Mouse (Mus musculus) adrenal gland, postnatal 36 days (tissue): ENCODE measurements around the gene Wbp2. TPM values are rescaled to one million over a fixed set of nuclear protein-coding genes. Genes with fewer than 3 reads are reported as not detected.

ENCODE experiments used
- DNase-seq, 2 experiments: peaks; one replicate each; pipeline ENCODE4 v3.0.0; 2021; ENCODE audit warnings: mixed read lengths in 1 of 2
- total RNA-seq, 2 experiments: library from RNA; stranded (reverse); gene quantifications; 2 replicates each; pipeline ENCODE4 v1.2.3; 2021

Wbp2 gene
- total RNA-seq, 2 experiments from 2014 or later: 157 to 178 TPM

GRCm38 (mm10) chr11:116089545-116089944 lies 2.8 kb upstream of the Wbp2 start:
- no peak for DNase-seq

- DNase-seq: no peak
Observed at GRCm38 (mm10) chr11:116088741-116089394, 2.1 kb upstream of the Wbp2 start.

GRCm38 (mm10) chr11:116088188-116088587 lies 1.4 kb upstream of the Wbp2 start:
- DNase-seq: no peak

GRCm38 (mm10) chr11:116087194-116088130 lies 667 bp upstream of the Wbp2 start:
- peak; percentile 92 to 94 for DNase-seq

- no peak for DNase-seq
Observed at GRCm38 (mm10) chr11:116084166-116084565, 2.6 kb downstream of the Wbp2 start.

GRCm38 (mm10) chr11:116083096-116083672 lies 3.6 kb downstream of the Wbp2 start:
- no peak for DNase-seq

GRCm38 (mm10) chr11:116081081-116081480 lies 5.7 kb downstream of the Wbp2 start:
- DNase-seq: peak; percentile 56 to 71

GRCm38 (mm10) chr11:116079511-116079910 lies 7.3 kb downstream of the Wbp2 start:
- peak; percentile 72 to 82 for DNase-seq

- DNase-seq: no peak
Observed at GRCm38 (mm10) chr11:116078676-116079320, 8.0 kb downstream of the Wbp2 start.

- DNase-seq: peak in 1 of 2 experiments; percentile 75
Observed at GRCm38 (mm10) chr11:116078221-116078620, 8.6 kb downstream of the Wbp2 start.

GRCm38 (mm10) chr11:116077446-116078204 lies 9.2 kb downstream of the Wbp2 start, which contains the start of gene Unc13d:
Unc13d (minus strand) TSS chr11:116077961.
- peak in 1 of 2 experiments; percentile 33 for DNase-seq

- no peak for DNase-seq
Observed at GRCm38 (mm10) chr11:116076836-116077235, 10.0 kb downstream of the Wbp2 start.

- DNase-seq: no peak
Observed at GRCm38 (mm10) chr11:116076266-116076540, 10.6 kb downstream of the Wbp2 start.

GRCm38 (mm10) chr11:116075539-116076265 lies 11.1 kb downstream of the Wbp2 start:
- DNase-seq: peak in 1 of 2 experiments; percentile 42

GRCm38 (mm10) chr11:116074436-116074991 lies 12.3 kb downstream of the Wbp2 start:
- no peak for DNase-seq

GRCm38 (mm10) chr11:116072608-116073007 lies 14.2 kb downstream of the Wbp2 start:
- no peak for DNase-seq

- peak in 1 of 2 experiments; percentile 52 for DNase-seq
Observed at GRCm38 (mm10) chr11:116071510-116071909, 15.3 kb downstream of the Wbp2 start.

- no peak for DNase-seq
Observed at GRCm38 (mm10) chr11:116065345-116065744, 21.4 kb downstream of the Wbp2 start.

- peak in 1 of 2 experiments; percentile 54 for DNase-seq
Observed at GRCm38 (mm10) chr11:116064187-116064867, 22.5 kb downstream of the Wbp2 start.

- no peak for DNase-seq
Observed at GRCm38 (mm10) chr11:116063562-116063961, 23.2 kb downstream of the Wbp2 start.
